Mouse (Mus musculus) naive thymus-derived CD4-positive, alpha-beta T cell, adult 2 months (primary cell): ENCODE results near the gene Alppl2.
A peak's percentile ranks its signal among the peaks of the same experiment; 100 is the strongest.

Source experiments
- DNase-seq: peaks from one replicate; pipeline ENCODE4 v3.0.0-alpha.2; 2011; ENCODE audit warnings: low read depth

Alppl2 gene

DNA sequence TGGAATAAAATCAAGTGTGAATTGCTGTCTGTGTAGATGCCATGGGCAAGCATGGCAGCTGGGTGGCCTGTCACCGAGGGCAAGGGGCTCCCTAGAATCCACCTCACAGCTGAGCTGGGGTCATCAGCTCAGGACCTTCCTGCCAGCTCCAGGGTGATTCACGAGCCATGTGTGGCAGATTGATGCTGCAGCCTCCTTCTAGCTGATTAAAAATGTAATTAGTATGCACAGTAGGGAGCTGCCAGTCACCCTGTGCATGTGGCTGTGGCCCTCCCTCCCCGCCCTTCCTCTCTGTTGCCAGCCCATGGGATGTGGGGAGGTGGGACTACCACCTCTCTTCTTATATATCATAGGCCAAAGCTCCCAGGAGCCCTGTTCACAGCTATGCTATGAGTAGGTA lies 39.7 kb downstream of the Alppl2 start:
- DNase-seq: no peak

DNA sequence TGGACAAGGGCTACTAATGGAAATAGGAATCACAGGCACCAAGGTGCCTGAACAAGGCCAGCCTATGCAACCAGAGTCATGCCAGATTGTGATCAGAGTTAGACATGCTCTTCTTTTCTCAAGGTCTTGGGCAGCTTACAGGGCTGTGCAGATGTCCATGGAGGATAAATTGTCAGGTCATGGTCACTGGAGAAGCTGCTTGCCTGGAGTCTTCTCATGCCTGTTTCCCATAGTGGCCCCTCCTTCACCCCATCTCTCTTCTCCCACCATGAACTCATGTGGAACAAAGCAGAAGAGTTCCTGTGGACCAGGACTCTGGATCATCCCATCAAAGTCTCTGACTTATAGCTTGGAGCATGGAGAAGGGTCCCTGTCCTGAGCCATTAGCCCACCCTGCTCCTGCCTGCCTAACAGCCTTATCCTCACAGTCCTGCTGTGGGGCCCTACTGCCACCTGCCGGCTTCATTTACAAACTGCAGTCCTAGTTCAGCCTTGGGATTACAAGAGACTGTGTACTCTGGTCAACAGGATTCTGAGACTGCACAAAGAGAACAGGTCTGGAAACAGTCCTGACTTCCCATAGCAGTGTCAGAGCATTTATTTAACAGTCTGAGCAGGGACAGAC lies 47.8 kb downstream of the Alppl2 start:
- peak; percentile 61 for DNase-seq

GRCm38 (mm10) chr1:87041119-87041518 lies 48.6 kb downstream of the Alppl2 start:
- DNase-seq: peak; percentile 54

DNA sequence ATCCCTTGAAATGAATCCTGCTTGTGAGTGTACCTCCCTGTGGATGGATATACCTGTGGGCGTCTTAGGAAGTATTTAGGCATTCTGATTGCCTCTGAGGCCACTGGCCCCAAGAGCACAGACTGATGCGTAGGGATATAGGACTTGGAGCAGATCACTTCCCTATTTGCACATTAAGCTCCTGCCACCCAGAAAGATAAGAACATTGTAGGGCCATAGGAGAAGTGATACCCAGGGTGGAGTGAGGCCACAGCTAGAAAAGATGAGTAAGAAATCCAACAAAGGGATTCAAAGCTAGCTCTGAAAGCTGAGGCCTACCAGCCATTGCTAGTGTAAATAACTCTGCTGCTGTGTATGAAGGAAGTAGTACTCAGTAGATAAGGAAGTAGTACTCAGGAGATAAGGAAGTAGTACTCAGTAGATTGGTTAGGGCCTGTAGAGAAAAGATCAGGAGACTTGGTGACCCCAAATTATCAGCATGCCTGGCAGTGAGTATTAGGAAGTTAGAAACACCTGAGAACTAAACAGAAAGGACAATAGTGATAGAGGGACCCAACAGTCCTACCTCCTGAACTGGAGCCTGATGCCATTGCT lies 51.2 kb downstream of the Alppl2 start:
- no peak for DNase-seq
